Mouse (Mus musculus): Measurements from ENCODE around the gene 4921536K21Rik. TPM values are rescaled to one million over a fixed set of nuclear protein-coding genes. Genes with fewer than 3 reads are reported as not detected.

The 4921536K21Rik gene
- polyA plus RNA-seq (2014; fragmentation: Nextera tagmentation; extraction: Ambion mirVana), result 0.21 TPM in 2 replicates

- H3K36me3 ChIP-seq (replicated peaks; ENCODE audit: control insufficient read depth, insufficient read depth, low read depth, low read length), result no peaks in the 10 kb centered on the region
- 2% methylated on average over 46 of the region's 46 CpGs for WGBS
- no peaks in the 10 kb centered on the region for H3K9me3 ChIP-seq (replicated peaks; ENCODE audit: control insufficient read depth, low read length)
- peak within 1 kb of the TSS; percentile 70 for H3K27ac ChIP-seq (replicated peaks; ENCODE audit: low read depth, low read length)
- peak within 1 kb of the TSS; percentile 66 for H3K9ac ChIP-seq (replicated peaks; ENCODE audit: low read length)
- peak within 1 kb of the TSS; percentile 44 for H3K4me3 ChIP-seq (ENCODE audit: low read depth, low read length)
- H3K4me1 ChIP-seq (ENCODE audit: control insufficient read depth, insufficient read depth, low read length), result no peaks in the 10 kb centered on the region
- DNase-seq (ENCODE audit: low spot score) (peak; percentile 96), ATAC-seq (replicated peaks; ENCODE audit: insufficient number of reproducible peaks, low FRiP score, low TSS enrichment, low read depth) (peak; percentile 98)
- no peaks in the 10 kb centered on the region for H3K27me3 ChIP-seq (ENCODE audit: control insufficient read depth, insufficient read depth, low read length)
- H3K4me2 ChIP-seq (ENCODE audit: low read depth, low read length), result peak within 1 kb of the TSS; percentile 69
These were observed at the start of gene 4921536K21Rik, which contains the start of gene Dusp18 for GRCm38 (mm10) chr11:3894406-3895281. TSS of gene 4921536K21Rik (minus strand) at chr11:3895098. TSS of gene Dusp18 (plus strand) at chr11:3895240.

GRCm38 (mm10) chr11:3941371-3941770 lies 46.5 kb upstream of the 4921536K21Rik start:
- no peak overlapping the region for H3K9ac ChIP-seq (replicated peaks; ENCODE audit: low read length)
- H3K27me3 ChIP-seq (ENCODE audit: control insufficient read depth, insufficient read depth, low read length), result no peaks in the 10 kb centered on the region
- no peak overlapping the region for H3K4me3 ChIP-seq (ENCODE audit: low read depth, low read length)
- H3K36me3 ChIP-seq (replicated peaks; ENCODE audit: control insufficient read depth, insufficient read depth, low read depth, low read length), result no peaks in the 10 kb centered on the region
- no peaks in the 10 kb centered on the region for H3K4me1 ChIP-seq (ENCODE audit: control insufficient read depth, insufficient read depth, low read length)
- H3K27ac ChIP-seq (replicated peaks; ENCODE audit: low read depth, low read length), result no peak overlapping the region
- H3K4me2 ChIP-seq (ENCODE audit: low read depth, low read length), result no peak overlapping the region
- H3K9me3 ChIP-seq (replicated peaks; ENCODE audit: control insufficient read depth, low read length), result no peaks in the 10 kb centered on the region
- DNase-seq (ENCODE audit: low spot score) (no peak), ATAC-seq (replicated peaks; ENCODE audit: insufficient number of reproducible peaks, low FRiP score, low TSS enrichment, low read depth) (no peak)
- 90% methylated on average over 7 of the region's 7 CpGs for WGBS

GRCm38 (mm10) chr11:3937321-3937874 lies 42.5 kb upstream of the 4921536K21Rik start:
- Histone ChIP-seq H3K27me3 (ENCODE audit: control insufficient read depth, insufficient read depth, low read length) (no peaks in the 10 kb centered on the region), H3K36me3 (replicated peaks; ENCODE audit: control insufficient read depth, insufficient read depth, low read depth, low read length) (no peaks in the 10 kb centered on the region), H3K4me3 (ENCODE audit: low read depth, low read length) (no peak overlapping the region), H3K9ac (replicated peaks; ENCODE audit: low read length) (no peak overlapping the region), H3K27ac (replicated peaks; ENCODE audit: low read depth, low read length) (no peak overlapping the region), H3K4me2 (ENCODE audit: low read depth, low read length) (no peak overlapping the region), H3K9me3 (replicated peaks; ENCODE audit: control insufficient read depth, low read length) (no peaks in the 10 kb centered on the region), H3K4me1 (ENCODE audit: control insufficient read depth, insufficient read depth, low read length) (no peaks in the 10 kb centered on the region)
- WGBS, result 78% methylated on average over 13 of the region's 13 CpGs
- ATAC-seq (replicated peaks; ENCODE audit: insufficient number of reproducible peaks, low FRiP score, low TSS enrichment, low read depth), result no peak
- no peak for DNase-seq (ENCODE audit: low spot score)

- DNase-seq (ENCODE audit: low spot score), result no peak
- no peaks in the 10 kb centered on the region for H3K36me3 ChIP-seq (replicated peaks; ENCODE audit: control insufficient read depth, insufficient read depth, low read depth, low read length)
- WGBS, result 90% methylated on average over 3 of the region's 3 CpGs
- no peak for ATAC-seq (replicated peaks; ENCODE audit: insufficient number of reproducible peaks, low FRiP score, low TSS enrichment, low read depth)
- H3K27ac ChIP-seq (replicated peaks; ENCODE audit: low read depth, low read length), result no peak overlapping the region
- no peak overlapping the region for H3K4me3 ChIP-seq (ENCODE audit: low read depth, low read length)
- H3K4me2 ChIP-seq (ENCODE audit: low read depth, low read length), result no peak overlapping the region
- no peaks in the 10 kb centered on the region for H3K9me3 ChIP-seq (replicated peaks; ENCODE audit: control insufficient read depth, low read length)
- H3K27me3 ChIP-seq (ENCODE audit: control insufficient read depth, insufficient read depth, low read length), result no peaks in the 10 kb centered on the region
- no peak overlapping the region for H3K9ac ChIP-seq (replicated peaks; ENCODE audit: low read length)
- H3K4me1 ChIP-seq (ENCODE audit: control insufficient read depth, insufficient read depth, low read length), result no peaks in the 10 kb centered on the region
These were observed 41.4 kb upstream of the 4921536K21Rik start for GRCm38 (mm10) chr11:3936318-3936717.

GRCm38 (mm10) chr11:3935135-3935534 lies 40.2 kb upstream of the 4921536K21Rik start:
- DNase-seq (ENCODE audit: low spot score) (no peak), ATAC-seq (replicated peaks; ENCODE audit: insufficient number of reproducible peaks, low FRiP score, low TSS enrichment, low read depth) (no peak)
- no peaks in the 10 kb centered on the region for H3K36me3 ChIP-seq (replicated peaks; ENCODE audit: control insufficient read depth, insufficient read depth, low read depth, low read length)
- no peaks in the 10 kb centered on the region for H3K27me3 ChIP-seq (ENCODE audit: control insufficient read depth, insufficient read depth, low read length)
- 73% methylated on average over 4 of the region's 4 CpGs for WGBS
- no peak overlapping the region for H3K27ac ChIP-seq (replicated peaks; ENCODE audit: low read depth, low read length)
- no peaks in the 10 kb centered on the region for H3K9me3 ChIP-seq (replicated peaks; ENCODE audit: control insufficient read depth, low read length)
- no peak overlapping the region for H3K4me2 ChIP-seq (ENCODE audit: low read depth, low read length)
- no peak overlapping the region for H3K9ac ChIP-seq (replicated peaks; ENCODE audit: low read length)
- H3K4me3 ChIP-seq (ENCODE audit: low read depth, low read length), result no peak overlapping the region
- H3K4me1 ChIP-seq (ENCODE audit: control insufficient read depth, insufficient read depth, low read length), result no peaks in the 10 kb centered on the region

- H3K4me3 ChIP-seq (ENCODE audit: low read depth, low read length), result no peak overlapping the region
- H3K27ac ChIP-seq (replicated peaks; ENCODE audit: low read depth, low read length), result no peak overlapping the region
- no peaks in the 10 kb centered on the region for H3K9me3 ChIP-seq (replicated peaks; ENCODE audit: control insufficient read depth, low read length)
- H3K9ac ChIP-seq (replicated peaks; ENCODE audit: low read length), result no peak overlapping the region
- H3K27me3 ChIP-seq (ENCODE audit: control insufficient read depth, insufficient read depth, low read length), result no peaks in the 10 kb centered on the region
- DNase-seq (ENCODE audit: low spot score) (no peak), ATAC-seq (replicated peaks; ENCODE audit: insufficient number of reproducible peaks, low FRiP score, low TSS enrichment, low read depth) (no peak)
- H3K4me2 ChIP-seq (ENCODE audit: low read depth, low read length), result no peak overlapping the region
- H3K36me3 ChIP-seq (replicated peaks; ENCODE audit: control insufficient read depth, insufficient read depth, low read depth, low read length), result no peaks in the 10 kb centered on the region
- WGBS, result 83% methylated on average over 9 of the region's 9 CpGs
- H3K4me1 ChIP-seq (ENCODE audit: control insufficient read depth, insufficient read depth, low read length), result no peaks in the 10 kb centered on the region
These were observed 38.9 kb upstream of the 4921536K21Rik start for GRCm38 (mm10) chr11:3933756-3934285.

- DNase-seq (ENCODE audit: low spot score) (peak; percentile 91), ATAC-seq (replicated peaks; ENCODE audit: insufficient number of reproducible peaks, low FRiP score, low TSS enrichment, low read depth) (peak; percentile 72)
- H3K9ac ChIP-seq (replicated peaks; ENCODE audit: low read length), result peak within 1 kb of the TSS; percentile 47
- H3K36me3 ChIP-seq (replicated peaks; ENCODE audit: control insufficient read depth, insufficient read depth, low read depth, low read length), result no peaks in the 10 kb centered on the region
- H3K4me1 ChIP-seq (ENCODE audit: control insufficient read depth, insufficient read depth, low read length), result no peaks in the 10 kb centered on the region
- H3K4me2 ChIP-seq (ENCODE audit: low read depth, low read length), result peak within 1 kb of the TSS; percentile 52
- no peaks in the 10 kb centered on the region for H3K9me3 ChIP-seq (replicated peaks; ENCODE audit: control insufficient read depth, low read length)
- no peaks in the 10 kb centered on the region for H3K27me3 ChIP-seq (ENCODE audit: control insufficient read depth, insufficient read depth, low read length)
- H3K4me3 ChIP-seq (ENCODE audit: low read depth, low read length), result peak within 1 kb of the TSS; percentile 53
- H3K27ac ChIP-seq (replicated peaks; ENCODE audit: low read depth, low read length), result no peak within 1 kb of the TSS
- under 1% methylated on average over 25 of the region's 26 CpGs for WGBS
These were observed 36.8 kb upstream of the 4921536K21Rik start, which contains the start of gene Tcn2 for GRCm38 (mm10) chr11:3931511-3932211. TSS of gene Tcn2 (minus strand) at chr11:3932159.

Measured in embryonic facial prominence, embryonic 11.5 days (tissue).